ENCODE assay signal across 16 mouse cellular contexts in genomic region chr17:28907959-28908358, GRCm38 (mm10). TPM values are rescaled to one million over a fixed set of nuclear protein-coding genes. Genes with fewer than 3 reads are reported as not detected.
DNase-seq lines count a peak whose midpoint lies in the region; ATAC-seq and TF ChIP-seq lines count a peak whose summit lies in the region.
"Had no signal": no experiment of that assay in that cellular context is flagged by ENCODE, and none has a peak within 500 bp of the region (broad histone marks: within the 10 kb centered on the region; RNA-seq: fewer than 3 reads in every experiment).

No protein-coding gene starts in this region.

- no peaks in the 10 kb centered on the region for H3K27me3 ChIP-seq in hindbrain, postnatal 0 days (ENCODE audit: insufficient read depth, low read length)
- peaks cover 24% of the 10 kb centered on the region for H3K27me3 ChIP-seq in hindbrain, embryonic 13.5 days
- H3K27me3 ChIP-seq in MEL (ENCODE audit: control insufficient read depth in 1 of 2, insufficient read depth in 2 of 2, low read length in 2 of 2), result 0 out of 4 replicates have a peak, but pooled peaks cover 0 to 1% of the 10 kb centered on the region in 2 experiments
- no peaks in the 10 kb centered on the region for H3K27me3 ChIP-seq in intestine, postnatal 0 days (replicated peaks; ENCODE audit: control insufficient read depth, insufficient read depth, low read length)

- H3K27ac ChIP-seq in hindbrain, postnatal 0 days, result no peak overlapping the region
- no peak overlapping the region for H3K27ac ChIP-seq in hindbrain, embryonic 13.5 days
- H3K27ac ChIP-seq in MEL (ENCODE audit: control insufficient read depth, low read depth, low read length), result no peak overlapping the region
- no peak overlapping the region for H3K27ac ChIP-seq in intestine, postnatal 0 days (ENCODE audit: low read depth, low read length)

- TF ChIP-seq EP300 in MEL (IDR thresholded peaks at IDR 0.05; ENCODE audit: low read depth in 1 of 2, low read length in 2 of 2), result no peak

- H3K36me3 ChIP-seq in hindbrain, postnatal 0 days (ENCODE audit: insufficient read depth, low read length), result no peaks in the 10 kb centered on the region
- H3K36me3 ChIP-seq in hindbrain, embryonic 13.5 days, result no peaks in the 10 kb centered on the region
- no peaks in the 10 kb centered on the region for H3K36me3 ChIP-seq in MEL (ENCODE audit: control insufficient read depth in 1 of 2, insufficient read depth in 2 of 2, low read length in 2 of 2)
- H3K36me3 ChIP-seq in intestine, postnatal 0 days (ENCODE audit: control insufficient read depth, insufficient read depth), result peaks cover 27% of the 10 kb centered on the region; the same call in 1 of the 2 replicates

- no peak overlapping the region for H3K9ac ChIP-seq in hindbrain, postnatal 0 days (replicated peaks; ENCODE audit: low read length)
- no peak overlapping the region for H3K9ac ChIP-seq in hindbrain, embryonic 13.5 days
- no peak overlapping the region for H3K9ac ChIP-seq in MEL (ENCODE audit: control insufficient read depth, low read depth, low read length, poor library complexity, severe bottlenecking)
- H3K9ac ChIP-seq in intestine, postnatal 0 days (ENCODE audit: low read depth, low read length), result no peak overlapping the region

- H3K9me3 ChIP-seq in hindbrain, postnatal 0 days (ENCODE audit: low read length), result no peaks in the 10 kb centered on the region
- no peaks in the 10 kb centered on the region for H3K9me3 ChIP-seq in hindbrain, embryonic 13.5 days
- H3K9me3 ChIP-seq in MEL (replicated peaks; ENCODE audit: insufficient read depth, low read length), result no peaks in the 10 kb centered on the region
- H3K9me3 ChIP-seq in intestine, postnatal 0 days (ENCODE audit: control insufficient read depth), result no peaks in the 10 kb centered on the region

- no peaks in the 10 kb centered on the region for H3K79me2 ChIP-seq in MEL (ENCODE audit: control insufficient read depth, insufficient read depth, low read length, poor library complexity)

- peak; percentile 55 for DNase-seq in hindbrain, postnatal 0 days (ENCODE audit: low spot score)
- peak; percentile 13 for DNase-seq in MEL (ENCODE audit: low read depth, low spot score)
- peak; percentile 50 to 59 for DNase-seq in frontal cortex, postnatal 10 days (ENCODE audit: low spot score in 2 of 2)
- DNase-seq in left cerebral cortex, postnatal 36 days (ENCODE audit: low spot score in 2 of 2), result peak; percentile 60
- no peak for DNase-seq in ovary, postnatal 14 days (ENCODE audit: low spot score)
- no peak for DNase-seq in heart, adult 8-10 months (ENCODE audit: low spot score)
- DNase-seq: cerebellum, adult 11 months; gastrocnemius, postnatal 14 days; lung, adult 18-20 months; thymus, postnatal 14 days had no signal

- intact Hi-C loops in left cerebral cortex, postnatal 36 days (cut with DNase I), result no loop called here

- TF ChIP-seq POLR2A in MEL (IDR thresholded peaks at IDR 0.05; ENCODE audit: control insufficient read depth in 1 of 2, insufficient read depth in 1 of 2, low read depth in 1 of 2, low read length in 2 of 2, poor library complexity in 1 of 2), result no peak

- WGBS in hindbrain, postnatal 0 days, result 27% methylated on average over 7 of the region's 7 CpGs
- 69% methylated on average over 7 of the region's 7 CpGs for WGBS in hindbrain, embryonic 13.5 days
- 85% methylated on average over 7 of the region's 7 CpGs for WGBS in intestine, postnatal 0 days

- no peak for ATAC-seq in hindbrain, postnatal 0 days
- ATAC-seq in hindbrain, embryonic 13.5 days (ENCODE audit: low FRiP score), result no peak
- ATAC-seq in intestine, postnatal 0 days, result no peak
- ATAC-seq: activated CD4-positive, CD25-positive, alpha-beta regulatory T cell, adult 4 months had no signal

- peaks cover 17% of the 10 kb centered on the region for H3K4me1 ChIP-seq in hindbrain, postnatal 0 days (ENCODE audit: insufficient read depth, low read length)
- peaks cover 21% of the 10 kb centered on the region for H3K4me1 ChIP-seq in hindbrain, embryonic 13.5 days (replicated peaks)
- no peaks in the 10 kb centered on the region for H3K4me1 ChIP-seq in MEL (ENCODE audit: control insufficient read depth in 1 of 2, insufficient read depth in 2 of 2, low read length in 2 of 2)
- no peaks in the 10 kb centered on the region for H3K4me1 ChIP-seq in intestine, postnatal 0 days (replicated peaks; ENCODE audit: control insufficient read depth, insufficient read depth, low read length)

- no peak overlapping the region for H3K4me2 ChIP-seq in hindbrain, postnatal 0 days (ENCODE audit: low read depth, low read length)
- no peak overlapping the region for H3K4me2 ChIP-seq in hindbrain, embryonic 13.5 days
- no peak overlapping the region for H3K4me2 ChIP-seq in intestine, postnatal 0 days (replicated peaks; ENCODE audit: low read depth)

- H3K4me3 ChIP-seq in hindbrain, postnatal 0 days (ENCODE audit: low read length), result no peak overlapping the region
- H3K4me3 ChIP-seq in hindbrain, embryonic 13.5 days, result no peak overlapping the region
- H3K4me3 ChIP-seq in MEL (ENCODE audit: control insufficient read depth in 1 of 2, insufficient read depth in 1 of 2, low read depth in 2 of 2, low read length in 2 of 2), result no peak overlapping the region
- H3K4me3 ChIP-seq in intestine, postnatal 0 days (ENCODE audit: low read depth, low read length), result no peak overlapping the region

- TF ChIP-seq CTCF in hindbrain, postnatal 0 days (IDR thresholded peaks at IDR 0.05; ENCODE audit: low read depth), result no peak
- TF ChIP-seq CTCF in MEL (IDR thresholded peaks at IDR 0.05 in 2 of 3, conservative IDR thresholded peaks at IDR 0.05 in 1 of 3; ENCODE audit: control insufficient read depth in 1 of 3, insufficient read depth in 1 of 3, low read depth in 2 of 3, low read length in 3 of 3, poor library complexity in 1 of 3, severe bottlenecking in 1 of 3), result no peak
- TF ChIP-seq CTCF in intestine, postnatal 0 days (IDR thresholded peaks at IDR 0.05; ENCODE audit: low read depth), result no peak

- no peak for TF ChIP-seq RAD21 in MEL (IDR thresholded peaks at IDR 0.05; ENCODE audit: low read depth, low read length)

TF ChIP-seq in MEL, 35 proteins besides CTCF, POLR2A, EP300 and RAD21 (continues in another document):
- no peak for TF ChIP-seq SMC3 (IDR thresholded peaks at IDR 0.05; ENCODE audit: low read depth, low read length)
- TF ChIP-seq JUND (IDR thresholded peaks at IDR 0.05; ENCODE audit: low read depth, low read length), result no peak
- no peak for TF ChIP-seq TBP (IDR thresholded peaks at IDR 0.05; ENCODE audit: low read depth, low read length)
- TF ChIP-seq ZKSCAN1 (IDR thresholded peaks at IDR 0.05; ENCODE audit: low read depth, low read length), result no peak
- TF ChIP-seq MAZ (IDR thresholded peaks at IDR 0.05; ENCODE audit: low read depth, low read length), result no peak
- no peak for TF ChIP-seq GABPA (IDR thresholded peaks at IDR 0.05; ENCODE audit: low read depth, low read length)
- no peak for TF ChIP-seq TAL1 (IDR thresholded peaks at IDR 0.05; ENCODE audit: low read length)

RNA-seq across cellular contexts. Expression of gene 4930539E08Rik, which starts 7.2 kb away (rescaled TPM):
- total RNA-seq in hindbrain, postnatal 0 days (2014; rRNA removed), result 5.6 and 13.0 TPM in 2 replicates
- polyA plus RNA-seq in hindbrain, postnatal 0 days (2015; fragmentation: Nextera tagmentation; extraction: Ambion mirVana), result 1.6 and 2.1 TPM in 2 replicates
- 0.31 and 0.57 TPM in 2 replicates for polyA plus RNA-seq in hindbrain, embryonic 13.5 days (2015; fragmentation: Nextera tagmentation; extraction: Ambion mirVana)
- total RNA-seq in MEL (2012; rRNA removed), result 0.04 TPM in 1 of 2 replicates, not detected in the other
- polyA plus RNA-seq in MEL (2012; ENCODE audit: insufficient read depth in 1 of 2, insufficient read length in 2 of 2, low read depth in 1 of 2, low replicate concordance in 2 of 2, missing spikeins in 1 of 2), result under 1 TPM in 1 of 2 experiments, not detected in 1; 0.01 TPM
- total RNA-seq in left cerebral cortex, postnatal 36 days (2021), result 10 to 100 TPM; 12.2 to 15.4 TPM
- polyA plus RNA-seq in intestine, postnatal 0 days (2015; fragmentation: Nextera tagmentation; extraction: Ambion mirVana), result 2.9 and 3.5 TPM in 2 replicates
- under 1 TPM in 1 of 4 experiments, not detected in 3; 0.06 TPM for total RNA-seq in heart, adult 8-10 months (2022)

RNA-seq across cellular contexts. Expression of gene Pxt1, which starts 35.7 kb away (rescaled TPM):
- not detected in 2 replicates for total RNA-seq in hindbrain, postnatal 0 days (2014; rRNA removed)
- polyA plus RNA-seq in hindbrain, postnatal 0 days (2015; fragmentation: Nextera tagmentation; extraction: Ambion mirVana), result not detected in 2 replicates
- polyA plus RNA-seq in hindbrain, embryonic 13.5 days (2015; fragmentation: Nextera tagmentation; extraction: Ambion mirVana), result 0.19 TPM in 1 of 2 replicates, not detected in the other
- total RNA-seq in MEL (2012; rRNA removed), result not detected in 2 replicates
- not detected for polyA plus RNA-seq in MEL (2012; ENCODE audit: insufficient read depth in 1 of 2, insufficient read length in 2 of 2, low read depth in 1 of 2, low replicate concordance in 2 of 2, missing spikeins in 1 of 2)
- not detected for total RNA-seq in left cerebral cortex, postnatal 36 days (2021)
- polyA plus RNA-seq in intestine, postnatal 0 days (2015; fragmentation: Nextera tagmentation; extraction: Ambion mirVana), result not detected in 2 replicates
- total RNA-seq in heart, adult 8-10 months (2022), result under 1 TPM in 2 of 4 experiments, not detected in 2; 0.26 to 0.31 TPM
- total RNA-seq: gastrocnemius, postnatal 14 days; hematopoietic stem cell, adult 5-6 weeks had no signal
- polyA plus RNA-seq: embryonic facial prominence, embryonic 11.5 days; small intestine, adult 2 months had no signal

RNA-seq across cellular contexts. Expression of gene Kctd20, which starts 43.8 kb away (rescaled TPM):
- 51.5 and 59.9 TPM in 2 replicates for total RNA-seq in hindbrain, postnatal 0 days (2014; rRNA removed)
- 62.9 and 64.1 TPM in 2 replicates for polyA plus RNA-seq in hindbrain, postnatal 0 days (2015; fragmentation: Nextera tagmentation; extraction: Ambion mirVana)
- polyA plus RNA-seq in hindbrain, embryonic 13.5 days (2015; fragmentation: Nextera tagmentation; extraction: Ambion mirVana), result 96.0 and 96.7 TPM in 2 replicates
- total RNA-seq in MEL (2012; rRNA removed), result 39.1 and 41.8 TPM in 2 replicates
- polyA plus RNA-seq in MEL (2012; ENCODE audit: insufficient read depth in 1 of 2, insufficient read length in 2 of 2, low read depth in 1 of 2, low replicate concordance in 2 of 2, missing spikeins in 1 of 2), result 10 to 100 TPM in 1 of 2 experiments, not detected in 1; 65.4 TPM
- 10 to 100 TPM; 72.8 to 77.6 TPM for total RNA-seq in left cerebral cortex, postnatal 36 days (2021)
- polyA plus RNA-seq in intestine, postnatal 0 days (2015; fragmentation: Nextera tagmentation; extraction: Ambion mirVana), result 25.6 and 27.0 TPM in 2 replicates
- 10 to 100 TPM; 33.5 to 58.8 (median 54.0) TPM for total RNA-seq in heart, adult 8-10 months (2022)

RNA-seq across cellular contexts. Expression of gene Pnpla1, which starts 49.7 kb away (rescaled TPM):
- 0.10 and 0.22 TPM in 2 replicates for total RNA-seq in hindbrain, postnatal 0 days (2014; rRNA removed)
- 0.08 and 0.09 TPM in 2 replicates for polyA plus RNA-seq in hindbrain, postnatal 0 days (2015; fragmentation: Nextera tagmentation; extraction: Ambion mirVana)
- 0.08 TPM in 1 of 2 replicates, not detected in the other for polyA plus RNA-seq in hindbrain, embryonic 13.5 days (2015; fragmentation: Nextera tagmentation; extraction: Ambion mirVana)
- total RNA-seq in MEL (2012; rRNA removed), result 0.08 TPM in 1 of 2 replicates, not detected in the other
- polyA plus RNA-seq in MEL (2012; ENCODE audit: insufficient read depth in 1 of 2, insufficient read length in 2 of 2, low read depth in 1 of 2, low replicate concordance in 2 of 2, missing spikeins in 1 of 2), result under 1 TPM in 1 of 2 experiments, not detected in 1; 0.38 TPM
- total RNA-seq in left cerebral cortex, postnatal 36 days (2021), result 1 to 10 TPM in 1 of 2 experiments, under 1 TPM in 1; 0.66 to 1.4 TPM
- polyA plus RNA-seq in intestine, postnatal 0 days (2015; fragmentation: Nextera tagmentation; extraction: Ambion mirVana), result 0.12 and 0.20 TPM in 2 replicates
- under 1 TPM in 2 of 4 experiments, not detected in 2; 0.05 to 0.11 TPM for total RNA-seq in heart, adult 8-10 months (2022)
- polyA plus RNA-seq: activated CD4-positive, CD25-positive, alpha-beta regulatory T cell, adult 4 months; embryonic facial prominence, embryonic 11.5 days had no signal

Comparison
In these comparisons a context has a peak if more than half of its experiments do, and no peak if none do; other contexts are left out.
1. DNase-seq: peak in hindbrain, postnatal 0 days (single experiment), MEL (single experiment), frontal cortex, postnatal 10 days (2 of 2) and left cerebral cortex, postnatal 36 days (2 of 2); none in ovary, postnatal 14 days (single experiment) and heart, adult 8-10 months (single experiment).